Mouse (Mus musculus): ENCODE measurements around the gene Gria2.

Gene Gria2

DNA sequence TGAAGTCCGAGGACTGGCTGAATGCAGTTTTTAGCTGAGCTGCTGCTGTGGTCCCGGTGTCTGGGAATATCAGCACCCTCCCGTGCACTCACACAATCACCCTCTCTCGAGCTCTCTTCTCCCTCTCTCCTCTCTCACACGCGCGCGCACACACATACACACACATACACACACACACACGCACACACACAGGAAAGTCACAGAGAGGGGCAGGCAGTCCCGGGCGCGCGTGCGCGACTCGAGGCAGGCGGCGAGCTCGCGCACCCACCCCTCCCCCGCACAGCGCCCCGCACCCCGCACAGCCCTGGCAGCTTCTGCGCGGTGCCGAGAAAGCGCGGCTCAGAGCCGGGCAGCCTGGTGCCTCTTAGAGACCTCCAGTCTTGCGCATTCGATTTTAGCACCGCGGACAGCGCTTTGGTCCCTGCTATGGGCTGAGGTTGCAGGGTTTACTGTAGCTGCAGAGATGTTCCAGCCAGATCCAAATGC lies at the start of gene Gria2:
Gene Gria2, minus strand, starts transcription at position 240 of the 486 bp plus-strand sequence.
- DNase-seq: peak; percentile 93 to 95

- DNase-seq: no peak
These were observed 48.3 kb upstream of the Gria2 start for GRCm38 (mm10) chr3:80850947-80851346.

DNA sequence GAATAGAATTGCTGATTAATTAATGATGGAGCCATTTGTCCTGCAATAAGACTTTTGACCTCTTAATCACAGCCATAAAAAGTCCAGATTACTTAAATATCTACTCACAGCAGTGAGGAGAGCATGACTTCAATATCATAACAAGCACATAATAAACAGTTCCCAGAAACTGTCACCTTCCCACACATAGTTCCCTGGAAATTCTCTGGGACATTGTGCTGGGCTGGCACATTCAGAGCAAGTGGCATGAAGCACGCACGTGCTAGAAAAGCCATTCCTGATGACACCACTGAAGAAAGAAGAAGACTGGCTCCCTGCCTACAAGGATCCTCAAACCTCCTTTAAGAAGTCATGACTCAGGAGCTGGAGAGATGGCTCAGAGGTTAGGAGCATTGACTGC lies 43.0 kb upstream of the Gria2 start:
- DNase-seq: no peak

- no peak for DNase-seq
These were observed 37.2 kb upstream of the Gria2 start for GRCm38 (mm10) chr3:80839845-80840244.

DNA sequence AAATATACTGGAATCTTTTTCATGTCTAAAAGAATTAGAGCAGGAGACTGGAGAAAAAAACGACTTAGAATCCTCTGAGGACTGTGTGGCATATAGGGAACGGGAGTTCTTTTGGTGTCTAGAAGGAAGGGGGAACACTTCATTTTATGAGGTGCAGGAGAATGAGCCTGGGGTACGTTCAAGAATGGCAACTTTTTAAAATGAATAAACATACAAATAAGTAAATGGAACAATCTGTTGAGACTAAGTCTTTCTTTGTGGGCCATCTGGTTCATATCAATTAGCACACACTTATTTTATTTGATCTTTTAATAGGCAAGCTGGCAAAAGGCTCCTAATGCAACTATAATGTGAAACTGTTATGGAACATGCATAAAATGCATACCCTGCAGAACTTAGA lies 34.9 kb upstream of the Gria2 start:
- DNase-seq: no peak

GRCm38 (mm10) chr3:80823975-80824374 lies 21.3 kb upstream of the Gria2 start:
- DNase-seq: no peak

DNA sequence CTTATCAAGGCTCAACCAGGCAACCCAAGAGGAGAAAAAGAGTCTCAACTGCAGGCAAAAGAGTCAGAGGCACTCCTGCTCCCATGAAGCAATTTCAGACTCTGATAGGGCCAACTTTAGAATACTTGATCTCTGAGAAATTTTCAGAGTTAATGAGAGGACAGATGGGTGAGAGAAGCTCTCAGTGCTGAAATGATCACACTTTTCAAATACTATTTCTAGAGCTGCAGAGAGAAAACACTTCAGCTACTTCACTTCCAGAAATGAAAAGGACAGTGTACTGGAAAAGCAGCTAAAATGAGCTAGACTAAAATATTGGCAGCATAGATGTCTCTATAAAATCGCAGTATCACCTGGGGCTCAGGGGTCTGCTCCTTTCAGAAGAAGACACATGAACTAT lies 16.0 kb upstream of the Gria2 start:
- DNase-seq: no peak

DNA sequence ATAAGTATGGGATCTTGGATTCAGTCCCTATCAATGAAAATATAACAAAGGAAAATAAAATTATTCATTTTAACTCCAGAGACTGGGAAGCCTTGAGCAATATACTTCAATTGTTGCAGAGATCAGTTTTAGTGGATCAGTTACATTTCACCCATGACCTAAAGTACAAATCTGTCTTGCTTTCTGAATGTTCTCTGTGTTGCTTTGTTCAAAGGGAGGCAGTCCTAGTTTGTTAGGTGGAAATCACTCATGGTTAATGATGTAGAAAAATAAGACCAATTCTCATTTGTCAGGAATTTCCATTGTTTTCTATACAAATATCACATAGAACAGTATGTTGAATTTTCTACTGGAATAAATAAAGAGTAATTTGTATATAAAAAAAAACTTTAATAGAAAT lies 11.1 kb upstream of the Gria2 start:
- no peak for DNase-seq

DNA sequence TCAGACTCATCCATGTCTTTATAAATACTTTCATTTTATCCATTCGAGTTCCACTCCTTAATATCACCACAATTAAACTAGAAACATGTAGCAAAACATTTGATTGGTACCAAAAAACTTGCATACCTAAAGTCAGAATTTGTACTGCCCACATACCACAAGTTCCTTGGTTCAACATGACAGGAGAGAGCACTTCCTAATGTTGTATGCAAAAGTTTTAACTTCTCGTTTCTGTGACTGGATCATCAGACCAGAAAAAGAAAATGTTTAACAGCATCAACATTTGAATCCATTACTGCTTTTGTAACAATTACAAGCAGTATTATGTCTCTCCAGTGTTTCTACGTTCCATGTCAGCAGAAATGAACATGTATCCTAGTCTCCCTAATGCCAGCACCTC lies 9.6 kb upstream of the Gria2 start:
- no peak for DNase-seq

- DNase-seq: peak; percentile 15 to 70
These were observed 2.7 kb upstream of the Gria2 start for GRCm38 (mm10) chr3:80805327-80805726.

DNA sequence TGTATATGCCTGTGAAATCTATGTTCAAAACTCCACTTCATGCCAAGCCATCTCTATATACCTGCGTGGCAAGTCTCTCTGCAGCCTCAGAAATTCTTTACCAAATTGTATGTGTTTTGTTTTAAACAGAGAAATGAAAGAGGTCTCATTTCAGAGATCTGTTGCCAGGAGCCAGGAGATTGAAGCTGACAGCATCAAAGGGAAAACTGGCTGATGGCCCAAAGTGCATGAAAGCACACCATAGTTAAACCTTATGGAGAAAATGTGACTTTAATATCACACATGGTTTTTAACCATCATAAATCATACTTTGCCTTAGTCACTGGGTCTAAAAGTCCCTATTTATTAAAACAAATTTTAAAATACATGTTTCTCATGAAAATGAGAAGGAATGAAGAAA lies 1.2 kb upstream of the Gria2 start:
- DNase-seq: peak; percentile 16 to 48

GRCm38 (mm10) chr3:80803211-80803610 lies 576 bp upstream of the Gria2 start:
- DNase-seq: peak; percentile 18 to 19

GRCm38 (mm10) chr3:80801827-80802310 lies 766 bp downstream of the Gria2 start:
- DNase-seq: no peak

GRCm38 (mm10) chr3:80800995-80801826 lies 1.4 kb downstream of the Gria2 start:
- DNase-seq: peak; percentile 84 to 85

DNA sequence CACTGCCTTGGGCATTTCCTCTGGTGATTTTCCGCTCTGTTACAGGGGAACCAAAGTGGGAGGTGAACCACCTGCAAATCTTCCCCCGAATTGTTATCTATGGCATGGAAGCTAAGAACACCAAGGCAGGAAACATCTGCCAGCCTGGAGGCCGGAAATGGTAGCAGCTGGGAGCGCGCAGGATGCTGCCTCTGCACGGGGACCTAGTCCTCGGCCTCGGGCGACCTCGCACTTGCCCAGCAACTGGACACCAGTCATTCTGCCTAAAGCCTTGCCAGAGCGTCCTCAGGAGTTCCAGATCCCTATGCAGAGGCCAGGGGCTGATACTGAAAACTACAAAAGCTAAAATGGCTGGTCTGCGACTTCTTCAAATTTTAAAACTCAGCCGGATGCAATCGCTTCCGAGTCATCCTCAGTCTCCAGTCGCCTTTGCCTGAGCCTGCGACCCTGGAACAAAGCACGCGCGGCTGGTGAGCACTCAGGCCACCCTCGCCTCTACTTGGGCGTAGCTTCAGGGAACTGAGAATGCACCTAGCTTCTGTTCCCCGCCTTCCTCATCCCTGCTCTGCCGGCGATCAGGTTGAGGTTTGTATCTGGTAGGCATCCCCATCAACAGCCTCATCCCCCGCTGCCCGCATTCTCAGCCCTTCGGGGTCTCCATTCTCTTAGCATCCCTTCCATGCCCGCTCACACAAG lies 2.2 kb downstream of the Gria2 start:
- peak; percentile 66 to 74 for DNase-seq

DNA sequence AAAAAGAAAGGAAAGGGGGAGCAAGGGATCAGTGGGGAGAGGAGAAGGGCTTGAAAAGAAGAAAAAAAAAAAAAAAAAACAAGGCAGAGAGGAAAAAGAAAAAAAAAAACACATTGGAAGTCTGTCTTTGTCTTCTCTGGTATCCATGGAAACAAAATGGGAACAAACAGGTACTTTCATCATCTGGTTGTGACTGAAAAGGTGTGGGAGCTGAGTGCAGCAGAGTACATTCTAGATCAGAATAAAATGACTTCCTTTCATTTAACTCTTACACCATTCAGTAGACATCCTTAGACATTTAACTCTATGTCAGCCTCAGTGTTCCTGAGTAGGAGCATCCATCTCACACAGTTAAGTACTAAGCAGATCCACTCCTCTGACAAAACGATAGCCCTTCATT lies 4.7 kb downstream of the Gria2 start:
- no peak for DNase-seq

DNA sequence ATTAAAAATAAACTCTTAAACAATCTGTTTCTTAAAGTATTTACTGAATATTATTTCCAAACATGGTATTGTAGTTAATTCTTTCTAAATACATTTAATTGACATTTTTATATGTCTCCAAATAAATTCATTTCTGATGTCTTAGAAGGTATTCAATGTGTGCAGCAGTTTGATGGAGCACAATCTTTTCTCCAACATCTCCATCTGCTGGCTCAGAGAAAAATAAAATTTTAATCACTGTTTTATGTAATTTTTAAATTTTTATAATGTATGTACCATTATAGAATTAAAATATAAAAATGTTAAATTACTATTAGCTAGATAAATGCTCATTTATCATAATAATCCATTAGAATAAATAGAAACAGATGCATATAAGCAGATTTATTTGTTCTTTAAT lies 5.9 kb downstream of the Gria2 start:
- DNase-seq: no peak

GRCm38 (mm10) chr3:80795284-80795683 lies 7.4 kb downstream of the Gria2 start:
- no peak for DNase-seq

DNA sequence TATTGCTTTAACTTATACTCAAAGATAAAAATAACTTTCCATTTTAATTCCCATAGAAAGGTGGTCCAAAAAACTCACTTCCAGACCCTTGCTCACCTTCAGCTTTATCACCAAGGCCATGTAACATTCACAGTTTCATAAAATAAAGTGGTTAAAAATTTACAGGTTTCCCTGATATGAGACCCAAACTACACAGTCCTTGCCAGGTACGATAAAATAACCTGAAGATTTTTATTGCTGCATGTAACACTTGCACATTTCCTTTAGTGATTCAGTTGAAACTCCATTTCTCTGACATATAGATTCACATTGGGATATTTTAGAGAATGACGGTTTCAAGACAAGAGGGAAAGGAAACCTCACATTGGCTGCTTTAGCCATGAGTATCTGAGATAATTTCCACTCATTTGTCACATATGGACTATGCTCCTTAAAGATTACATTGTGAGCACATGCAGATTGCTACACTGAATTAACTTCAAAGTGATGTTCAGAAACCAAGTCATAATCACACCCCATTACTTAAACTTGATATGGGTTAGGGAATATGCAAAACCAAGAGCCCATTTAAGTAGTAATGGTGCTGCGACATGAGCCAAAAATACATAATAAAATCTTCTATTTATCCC lies 15.4 kb downstream of the Gria2 start:
- DNase-seq: no peak

- DNase-seq: no peak
These were observed 21.5 kb downstream of the Gria2 start for GRCm38 (mm10) chr3:80781144-80781530.

- no peak for DNase-seq
These were observed 22.1 kb downstream of the Gria2 start for GRCm38 (mm10) chr3:80780383-80781143.

DNA sequence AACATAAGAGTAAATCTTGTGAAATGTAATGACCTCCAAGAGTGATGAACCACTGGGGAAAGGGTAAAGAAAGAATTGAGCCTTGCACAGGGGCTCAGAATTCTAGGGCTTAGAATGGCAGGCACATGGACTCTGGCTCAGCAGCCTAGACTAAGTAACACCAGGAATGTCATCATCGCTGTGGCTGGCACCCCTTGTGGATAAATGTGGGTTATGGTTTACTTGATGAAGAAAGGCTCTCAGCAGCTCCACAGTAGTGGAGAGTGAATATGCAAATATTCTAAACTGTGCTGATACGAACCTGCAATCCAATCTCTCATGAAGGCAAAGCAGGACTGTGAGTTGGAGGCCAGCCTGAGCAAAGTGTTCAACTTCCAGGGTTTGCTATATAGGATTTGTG lies 26.0 kb downstream of the Gria2 start:
- DNase-seq: no peak

- DNase-seq: no peak
These were observed 26.7 kb downstream of the Gria2 start for GRCm38 (mm10) chr3:80775971-80776370.

All from cerebellum, postnatal 25 days (tissue).